Mouse (Mus musculus): ENCODE data around the gene Susd6. TPM values are rescaled to one million over a fixed set of nuclear protein-coding genes. Genes with fewer than 3 reads are reported as not detected.

Gene Susd6
- total RNA-seq, 2 experiments from 2014 or later: 36.3 to 36.5 TPM

DNA sequence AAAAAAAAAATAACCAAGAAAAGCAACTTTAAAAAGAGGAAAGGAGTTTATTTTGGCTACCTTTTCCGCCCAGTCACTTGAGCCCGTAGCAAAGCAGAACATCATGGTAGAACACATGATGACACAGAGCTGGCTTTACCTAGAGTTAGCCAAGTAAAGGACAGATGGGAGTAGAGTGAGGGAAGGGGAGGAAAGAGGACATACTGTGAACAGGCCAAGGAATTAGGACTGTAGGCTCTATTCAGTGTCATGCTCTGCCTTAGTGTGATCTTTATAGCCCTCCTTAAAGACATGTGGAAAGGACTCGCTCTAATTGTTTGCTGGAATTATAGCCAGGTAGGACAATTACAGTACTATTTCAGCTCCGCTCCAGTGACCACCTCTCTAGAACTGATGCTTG is 74.9 kb downstream of the Susd6 start:
- DNase-seq (ENCODE audit: low spot score in 2 of 2): no peak

GRCm38 (mm10) chr12:80866023-80866422 is 75.7 kb downstream of the Susd6 start:
- DNase-seq (ENCODE audit: low spot score in 2 of 2): no peak

- DNase-seq (ENCODE audit: low spot score in 2 of 2): no peak
Observed at GRCm38 (mm10) chr12:80867083-80867482, 76.8 kb downstream of the Susd6 start.

DNA sequence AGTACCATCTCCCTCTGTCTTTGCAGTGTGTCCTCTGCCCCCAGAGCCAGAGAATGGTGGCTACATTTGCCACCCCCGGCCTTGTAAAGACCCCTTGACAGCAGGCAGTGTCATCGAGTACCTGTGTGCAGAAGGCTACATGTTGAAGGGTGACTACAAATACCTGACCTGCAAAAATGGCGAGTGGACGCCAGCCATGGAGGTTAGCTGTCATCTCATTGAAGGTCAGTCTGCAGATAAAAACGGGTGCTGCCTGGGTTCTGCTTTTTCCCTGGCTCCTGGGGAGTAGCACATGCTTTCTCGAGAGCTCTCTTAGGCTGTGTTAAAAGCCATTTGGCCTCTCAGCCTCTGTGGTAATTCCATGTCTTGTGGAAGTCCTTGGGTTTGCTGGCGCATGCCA is 78.1 kb downstream of the Susd6 start:
- DNase-seq (ENCODE audit: low spot score in 2 of 2): no peak

DNA sequence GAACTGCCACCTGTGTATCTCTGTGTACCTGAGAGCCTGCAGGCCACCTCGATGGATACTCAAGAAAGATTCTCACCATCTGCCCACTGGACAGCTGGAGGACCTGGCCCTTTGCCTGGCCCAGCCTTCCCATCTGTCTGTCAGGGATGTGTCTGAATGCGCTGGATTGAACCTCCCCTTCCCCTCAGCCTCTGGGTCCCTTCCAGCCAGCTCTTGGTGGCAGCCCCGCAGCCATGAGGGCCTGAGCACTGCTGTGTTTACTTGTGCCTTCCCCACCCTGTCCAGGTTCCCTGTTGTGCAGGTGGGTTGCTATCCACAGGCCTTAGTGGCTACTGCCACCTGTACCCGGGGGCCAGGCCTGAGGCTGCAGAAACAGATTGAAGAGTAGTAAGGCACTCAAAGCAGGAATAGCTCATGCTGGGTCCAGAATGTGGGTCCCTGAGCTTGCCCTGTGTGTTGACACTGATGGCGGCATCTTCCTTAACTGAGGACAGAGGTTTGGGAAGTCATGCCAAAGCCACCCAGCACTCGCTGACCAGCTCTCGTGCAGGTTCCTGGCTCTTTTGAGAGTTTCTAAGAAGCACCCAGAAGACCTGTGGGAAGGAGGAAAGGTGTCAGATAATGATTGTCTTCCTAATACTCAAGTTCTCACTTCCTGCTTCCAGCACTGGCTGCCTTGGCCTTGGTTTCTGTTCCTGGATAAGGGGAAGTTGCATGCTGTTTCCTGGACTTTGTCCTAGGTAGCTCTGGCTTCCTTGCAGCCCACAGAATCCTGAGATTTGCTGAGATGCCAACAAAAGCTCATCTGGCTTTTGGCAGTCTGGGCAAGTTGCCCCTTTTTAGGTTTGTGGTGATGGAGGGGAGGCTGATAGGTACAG is 87.1 kb downstream of the Susd6 start:
- DNase-seq (ENCODE audit: low spot score in 2 of 2): peak in 1 of 2 experiments; percentile 34

DNA sequence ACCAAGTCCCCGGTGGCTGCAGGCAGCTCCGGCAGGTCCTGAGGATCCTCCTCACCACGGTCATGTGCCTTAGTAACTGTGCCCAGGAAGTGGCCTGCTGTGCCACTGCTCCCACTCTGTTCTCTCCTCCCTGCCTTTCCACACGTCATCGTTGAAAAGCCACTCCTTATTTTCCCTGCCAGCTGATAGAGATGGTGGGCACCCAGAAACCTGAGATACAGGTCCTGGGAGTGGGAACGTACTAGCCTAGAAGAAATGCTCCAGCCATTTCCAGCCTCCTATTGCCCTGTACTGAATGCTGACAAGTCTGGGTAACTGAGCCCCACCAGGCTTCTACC is 87.8 kb downstream of the Susd6 start:
- no peak for DNase-seq (ENCODE audit: low spot score in 2 of 2)

DNA sequence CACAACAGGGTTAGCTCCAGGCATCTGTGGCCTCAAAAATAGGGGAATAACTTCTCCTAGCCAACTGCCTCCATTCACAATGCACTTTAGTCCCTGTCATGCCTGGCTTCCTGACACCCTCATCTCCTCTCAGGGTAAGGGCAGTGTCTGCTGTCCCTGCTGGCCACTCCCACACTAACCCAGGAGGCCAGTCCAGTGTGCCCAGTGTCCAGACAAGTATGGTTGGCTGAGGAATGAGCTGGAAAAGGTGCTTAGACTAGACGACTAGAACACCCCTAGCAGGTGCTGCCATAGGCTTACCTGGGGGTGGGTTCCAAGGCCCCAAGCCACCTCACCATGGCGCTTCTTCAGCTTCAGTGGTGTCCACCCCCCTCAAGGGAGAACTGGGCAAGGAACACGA is 88.3 kb downstream of the Susd6 start:
- DNase-seq (ENCODE audit: low spot score in 2 of 2): no peak

DNA sequence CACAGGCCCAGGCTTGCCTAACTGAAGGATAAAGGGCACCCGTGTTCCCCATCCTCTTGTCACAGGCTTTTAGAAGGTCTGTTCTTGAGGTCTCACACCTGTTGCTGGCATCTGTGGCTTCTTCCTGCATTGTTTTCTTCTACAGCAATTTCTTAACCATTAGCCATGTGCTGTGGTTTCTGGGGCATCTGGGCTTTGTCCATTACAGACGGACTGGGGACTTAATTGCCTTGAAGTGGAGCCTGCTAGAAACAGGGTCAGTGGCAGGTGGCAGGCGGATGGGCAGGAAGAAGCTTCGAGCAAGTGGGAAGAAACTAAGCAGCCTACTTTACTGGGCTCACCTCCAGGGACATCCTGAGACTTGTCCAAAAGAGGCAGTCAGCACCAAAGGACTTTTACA is 89.0 kb downstream of the Susd6 start:
- DNase-seq (ENCODE audit: low spot score in 2 of 2): no peak

GRCm38 (mm10) chr12:80881121-80881520 is 90.8 kb downstream of the Susd6 start:
- no peak for DNase-seq (ENCODE audit: low spot score in 2 of 2)

DNA sequence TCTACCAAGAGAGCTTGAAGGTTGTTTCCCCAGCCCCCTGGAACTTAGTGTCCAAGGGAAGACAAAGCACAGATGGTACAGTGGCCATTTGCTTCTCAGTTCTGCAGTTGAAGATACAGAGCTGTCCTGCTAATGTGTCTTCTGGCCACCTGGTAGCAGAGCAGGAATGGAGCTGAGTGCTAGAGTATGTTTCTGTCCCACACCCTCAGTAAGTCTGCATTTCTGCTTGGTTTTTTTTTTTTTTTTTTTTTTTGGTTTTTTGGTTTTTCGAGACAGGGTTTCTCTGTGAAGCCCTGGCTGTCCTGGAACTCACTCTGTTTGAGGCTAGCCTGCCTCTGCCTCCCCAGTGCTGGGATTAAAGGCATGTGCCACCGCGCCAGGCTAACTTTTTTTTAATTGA is 93.0 kb downstream of the Susd6 start:
- no peak for DNase-seq (ENCODE audit: low spot score in 2 of 2)

DNA sequence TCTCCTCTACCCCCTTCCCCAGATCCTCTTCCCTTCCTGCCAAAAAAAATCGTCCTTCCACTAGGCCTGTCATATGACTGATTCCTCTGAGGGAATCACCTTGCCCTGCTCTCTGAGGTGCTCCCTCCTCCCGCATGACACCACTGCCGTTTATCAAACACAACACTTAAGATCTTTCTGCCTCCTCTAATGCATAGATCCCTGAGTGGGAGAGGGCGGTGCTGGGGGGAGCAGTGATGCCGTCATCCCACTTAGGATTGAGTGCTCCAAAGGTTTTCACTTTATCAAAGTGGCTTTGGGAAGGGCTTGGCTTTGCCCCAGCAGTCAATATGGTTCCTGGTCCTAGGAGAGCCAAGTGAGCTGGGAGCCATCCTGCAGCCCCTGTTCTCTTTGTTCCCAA is 93.6 kb downstream of the Susd6 start:
- no peak for DNase-seq (ENCODE audit: low spot score in 2 of 2)

DNA sequence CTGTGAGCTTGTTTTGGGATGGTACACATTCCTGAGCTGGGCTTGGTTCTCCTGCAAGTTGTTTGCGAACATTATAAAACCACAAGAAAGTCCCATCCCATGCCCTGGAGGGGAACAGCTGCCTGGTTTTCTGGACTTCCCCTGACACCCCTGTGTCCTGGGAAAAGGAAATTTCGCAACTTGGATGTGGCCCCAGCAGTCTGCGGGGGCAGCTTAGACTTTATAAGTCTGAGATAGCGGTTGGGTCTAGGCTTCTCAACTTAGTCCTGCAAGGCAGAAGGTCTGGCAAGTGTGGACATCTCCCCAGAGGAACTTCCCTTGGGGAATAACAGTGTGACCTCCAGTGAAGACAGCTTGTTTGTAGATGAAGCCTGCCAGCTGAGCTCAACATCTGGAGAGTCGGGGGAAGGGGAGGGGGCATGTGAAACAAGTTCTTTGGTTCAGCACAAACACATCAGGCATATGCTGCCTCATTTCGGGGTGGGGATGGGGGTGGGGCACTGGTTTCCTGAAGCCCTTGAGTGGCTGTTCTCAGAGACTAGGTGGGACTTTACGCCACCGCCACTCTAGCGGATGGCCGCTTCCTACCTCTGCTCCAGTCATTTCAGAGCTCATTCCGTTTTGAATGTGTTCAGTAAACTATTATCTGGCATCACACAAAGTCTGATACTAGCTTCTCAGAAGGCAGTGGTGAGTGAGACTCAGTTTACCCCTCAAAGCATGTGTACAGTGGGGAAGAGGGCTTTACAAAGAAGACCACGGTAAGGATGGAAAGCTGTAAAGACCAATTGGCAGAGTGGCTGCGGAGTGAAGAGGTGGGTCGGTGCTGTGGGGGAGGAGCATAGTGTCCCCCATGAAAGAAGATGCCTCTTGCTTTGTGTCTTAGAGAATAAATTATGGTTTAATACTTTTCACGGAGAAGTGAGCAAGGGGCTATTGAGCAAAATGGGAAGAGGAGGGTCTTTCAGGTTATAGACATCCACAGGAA is 95.3 kb downstream of the Susd6 start:
- DNase-seq (ENCODE audit: low spot score in 2 of 2): no peak

DNA sequence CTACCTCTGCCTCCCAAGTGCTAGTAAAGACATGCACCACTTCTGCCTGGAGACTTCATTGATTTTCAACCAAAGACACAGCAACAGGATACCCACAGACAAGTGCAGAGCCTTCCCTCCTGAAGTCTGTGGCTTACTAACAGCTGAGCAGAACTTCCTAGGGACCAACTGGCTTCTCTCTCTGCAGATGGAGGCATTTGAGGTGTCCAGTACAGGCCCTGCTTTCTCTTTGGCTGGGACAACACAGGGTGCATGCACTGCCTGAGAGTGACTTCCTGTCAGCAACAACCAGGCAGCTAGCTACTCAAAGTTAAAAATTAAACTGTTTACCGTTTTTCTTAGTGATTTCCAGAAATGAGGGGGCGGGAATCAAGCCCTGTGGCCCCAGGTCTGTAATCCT is 96.7 kb downstream of the Susd6 start:
- no peak for DNase-seq (ENCODE audit: low spot score in 2 of 2)

- no peak for DNase-seq (ENCODE audit: low spot score in 2 of 2)
Observed at GRCm38 (mm10) chr12:80889331-80889730, 99.0 kb downstream of the Susd6 start.

DNA sequence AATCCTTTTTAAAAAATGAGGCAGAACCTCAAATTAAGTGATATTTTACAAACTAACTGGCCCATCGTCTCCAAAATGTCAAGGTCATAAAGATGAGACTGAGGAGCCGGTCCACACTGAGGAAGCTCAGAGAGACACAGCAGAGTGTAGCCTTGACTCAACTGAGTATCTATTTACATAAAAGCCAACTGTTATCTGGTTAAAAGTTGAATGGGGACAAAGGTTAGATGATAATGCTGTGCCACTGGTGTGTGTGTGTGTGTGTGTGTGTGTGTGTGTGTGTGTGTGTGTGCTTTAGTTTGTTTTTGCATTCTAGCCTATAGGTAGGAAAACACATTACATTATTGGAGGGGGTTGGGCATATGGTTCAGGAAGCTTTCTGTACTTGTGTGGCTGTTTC is 100.8 kb downstream of the Susd6 start:
- no peak for DNase-seq (ENCODE audit: low spot score in 2 of 2)

DNA sequence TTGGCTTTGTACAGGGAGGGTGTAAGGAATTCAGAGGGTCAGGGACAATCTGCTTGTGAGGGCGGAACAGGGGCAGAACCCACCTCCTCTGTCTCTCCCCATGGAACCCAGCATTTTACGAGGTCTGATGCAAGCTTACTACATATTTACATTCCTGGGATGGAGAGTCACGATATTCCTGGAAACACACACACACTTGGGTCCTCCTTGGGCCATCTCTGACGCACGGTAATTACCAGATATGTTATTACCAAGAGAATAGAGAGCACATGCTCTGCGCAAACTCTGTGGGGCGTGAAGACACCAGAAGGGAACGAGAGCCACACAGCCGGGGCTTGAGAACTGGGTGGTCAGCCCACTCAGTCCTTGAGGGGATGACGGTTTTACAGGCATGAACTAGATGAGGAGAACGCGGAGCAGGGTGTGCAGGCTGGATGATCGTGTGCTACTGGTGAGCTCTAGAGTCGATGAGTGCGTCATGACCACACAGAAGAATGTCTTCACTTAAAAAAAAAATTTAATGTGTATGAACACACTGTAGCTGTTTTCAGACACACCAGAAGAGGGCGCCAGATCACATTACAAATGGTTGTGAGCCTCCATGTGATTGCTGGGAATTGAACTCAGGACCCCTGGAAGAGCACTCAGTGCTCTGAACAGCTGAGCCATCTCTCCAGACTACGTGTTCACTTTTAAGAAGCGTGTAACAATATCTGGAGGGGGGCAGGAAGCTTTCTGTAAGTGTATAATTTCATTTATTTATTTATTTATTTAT is 103.6 kb downstream of the Susd6 start:
- no peak for DNase-seq (ENCODE audit: low spot score in 2 of 2)

- DNase-seq (ENCODE audit: low spot score in 2 of 2): peak; percentile 69 to 77
Observed at GRCm38 (mm10) chr12:80894973-80895570, 104.8 kb downstream of the Susd6 start.

DNA sequence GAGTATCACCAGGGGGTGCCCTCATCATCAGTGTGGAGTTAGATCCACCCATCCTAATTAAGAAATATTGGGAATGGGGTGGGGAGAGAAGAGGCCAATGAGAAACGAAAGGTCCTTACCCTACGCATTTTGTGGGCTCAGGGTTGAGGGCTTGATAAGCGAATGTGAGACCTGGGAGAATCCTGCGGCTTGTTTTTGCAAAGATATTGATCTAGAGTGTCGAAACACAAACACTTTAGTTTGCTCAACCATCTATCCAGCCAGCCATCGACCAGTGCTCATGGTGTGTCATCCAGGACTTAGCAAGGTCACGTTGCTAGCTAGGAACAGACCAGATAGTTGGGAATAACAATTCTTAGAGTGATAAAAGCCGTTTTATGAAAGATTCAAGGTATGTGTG is 119.3 kb downstream of the Susd6 start:
- DNase-seq (ENCODE audit: low spot score in 2 of 2): no peak

GRCm38 (mm10) chr12:80917764-80918163 is 127.5 kb downstream of the Susd6 start:
- no peak for DNase-seq (ENCODE audit: low spot score in 2 of 2)

DNA sequence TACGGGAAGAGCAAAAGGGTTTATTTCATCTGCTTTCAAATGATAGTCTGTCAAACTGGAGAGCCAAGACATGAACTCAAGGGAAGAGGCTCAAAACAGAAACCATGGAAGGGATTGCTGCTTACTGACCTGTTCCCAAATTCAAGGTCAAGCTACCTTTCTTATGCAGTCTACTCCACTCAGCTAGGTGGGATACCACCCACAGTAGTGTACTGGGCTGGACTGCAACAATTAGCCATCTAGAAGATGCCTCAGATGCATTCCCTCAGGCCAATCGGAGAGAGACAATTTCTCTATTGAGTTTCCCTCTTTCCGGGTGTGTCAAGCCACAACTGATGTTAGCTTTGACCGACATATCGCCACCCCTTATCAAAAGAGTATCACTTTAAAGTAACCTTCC is 131.0 kb downstream of the Susd6 start:
- DNase-seq (ENCODE audit: low spot score in 2 of 2): no peak

DNA sequence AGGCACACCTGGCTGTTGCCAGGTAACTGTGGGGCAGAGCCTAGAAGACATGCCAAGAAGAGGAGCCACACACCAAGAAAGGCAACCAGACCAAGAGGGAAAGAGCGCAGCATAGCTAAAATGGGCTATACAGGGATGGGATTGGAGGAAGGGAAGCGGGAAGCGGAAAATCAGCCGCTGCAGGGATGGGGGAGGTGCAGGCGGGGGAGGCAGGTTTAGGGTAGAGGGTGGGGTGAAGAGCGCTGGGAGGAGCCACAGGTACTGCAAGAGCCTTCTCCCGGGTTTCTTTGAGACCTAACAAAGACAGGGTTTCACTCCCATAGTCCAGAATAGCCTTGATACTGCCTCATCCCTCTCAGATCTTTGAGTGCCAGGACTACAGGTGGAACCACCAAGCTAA is 132.6 kb downstream of the Susd6 start:
- no peak for DNase-seq (ENCODE audit: low spot score in 2 of 2)
